Mouse (Mus musculus) CD8-positive naive resting alpha-beta T cell, adult 2 months (primary cell): ENCODE results near the gene Acer2.
"Not testable (repeated sequence)": the region's sequence is repeated elsewhere in the genome, so short reads cannot be mapped to it uniquely, and the experiment has no call there.

ENCODE experiments used
- DNase-seq, 2 experiments: peaks; one replicate each; pipeline ENCODE4 v3.0.0; 2022; ENCODE audit warnings: low read depth in 2 of 2, low spot score in 2 of 2

Gene Acer2

DNA sequence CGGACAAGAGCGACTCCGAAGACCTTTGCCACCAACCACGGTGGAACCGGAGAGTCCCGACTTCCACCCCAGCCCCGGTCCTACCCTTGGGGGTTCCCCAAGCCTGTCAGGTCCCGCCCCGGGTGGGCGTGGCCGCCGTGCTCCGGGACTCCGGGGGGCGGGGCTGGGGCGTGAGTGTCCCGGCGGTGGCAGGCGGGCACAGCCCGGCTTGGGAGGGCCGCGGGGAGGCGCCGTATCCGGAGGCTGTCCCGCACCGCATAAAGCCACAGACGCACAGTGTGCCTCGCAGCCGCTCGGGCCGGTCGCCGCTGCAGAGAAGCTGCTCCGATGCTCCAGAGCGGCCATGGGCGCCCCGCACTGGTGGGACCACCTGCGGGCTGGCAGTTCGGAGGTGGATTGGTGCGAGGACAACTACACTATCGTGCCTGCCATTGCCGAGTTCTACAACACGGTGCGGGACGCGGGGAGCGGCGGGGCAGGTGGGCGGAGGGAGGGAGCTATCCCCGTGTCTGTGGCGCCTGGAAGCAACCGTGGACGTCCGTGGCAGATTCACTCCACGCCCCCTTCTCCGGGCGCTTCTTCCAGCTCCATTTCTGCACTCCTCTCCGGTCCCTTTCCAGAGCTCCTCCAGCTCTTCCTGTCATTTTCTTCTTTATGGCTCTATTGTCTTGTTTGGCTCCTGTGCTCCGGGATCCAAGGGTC, at the start of gene Acer2:
Gene Acer2, plus strand, starts transcription at position 251 of the 702 bp plus-strand sequence.
- DNase-seq: peak; percentile 80 to 87

DNA sequence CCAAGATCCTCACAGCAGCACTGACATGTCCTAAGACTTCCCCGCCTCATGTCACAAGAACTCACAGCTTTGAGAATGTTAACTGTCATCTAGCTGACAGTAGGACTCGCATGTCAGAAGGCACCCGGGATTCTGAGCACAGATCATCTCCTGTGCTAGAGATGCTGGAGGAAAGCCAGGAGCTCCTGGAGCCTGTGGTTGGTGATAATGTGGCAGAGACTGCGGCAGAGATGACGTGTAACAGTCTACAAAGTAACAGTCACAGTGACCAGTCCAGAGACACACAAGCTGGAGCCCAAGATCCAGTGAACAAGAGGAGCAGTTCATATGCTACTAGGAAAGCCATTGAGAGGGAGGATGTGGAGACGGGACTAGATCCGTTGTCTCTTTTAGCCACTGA, 49.1 kb upstream of the Acer2 start:
- no peak for DNase-seq

DNA sequence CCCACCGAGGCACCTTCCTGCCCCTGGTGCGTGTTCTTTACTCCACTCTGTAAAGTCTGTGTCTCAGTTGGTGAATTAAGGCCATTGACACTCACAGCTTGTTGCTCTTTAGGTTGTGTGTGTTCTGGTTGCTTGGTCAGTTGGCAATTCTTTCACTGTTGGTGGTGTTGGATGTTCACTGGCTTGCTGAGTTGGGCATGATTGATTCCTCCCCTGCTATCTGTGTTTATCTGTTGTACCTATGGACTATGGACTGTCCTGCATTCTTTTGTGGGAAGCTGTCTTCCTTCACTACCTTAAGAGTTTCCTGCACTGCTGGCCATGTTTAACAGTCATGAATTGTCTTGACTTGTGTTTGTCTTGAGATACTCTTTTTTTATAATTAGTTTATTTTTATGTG, 42.3 kb upstream of the Acer2 start:
- DNase-seq: no peak

DNA sequence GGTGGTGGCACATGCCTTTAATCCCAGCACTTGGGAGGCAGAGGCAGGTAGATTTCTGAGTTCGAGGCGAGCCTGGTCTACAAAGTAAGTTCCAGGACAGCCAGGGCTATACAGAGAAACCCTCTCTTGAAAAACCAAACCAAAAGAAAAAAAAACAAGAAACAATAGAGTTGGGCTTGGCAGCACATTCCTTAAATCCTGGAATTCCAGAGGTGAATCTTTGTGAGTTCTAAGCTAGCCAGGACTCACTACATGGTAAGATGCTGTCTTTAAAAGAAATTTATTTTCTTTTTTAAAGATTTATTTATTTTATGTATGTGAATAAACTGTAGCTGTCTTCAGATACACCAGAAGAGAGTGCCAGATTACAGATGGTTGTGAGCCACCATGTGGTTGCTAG, 33.1 kb upstream of the Acer2 start:
- DNase-seq: not testable (repeated sequence)

DNA sequence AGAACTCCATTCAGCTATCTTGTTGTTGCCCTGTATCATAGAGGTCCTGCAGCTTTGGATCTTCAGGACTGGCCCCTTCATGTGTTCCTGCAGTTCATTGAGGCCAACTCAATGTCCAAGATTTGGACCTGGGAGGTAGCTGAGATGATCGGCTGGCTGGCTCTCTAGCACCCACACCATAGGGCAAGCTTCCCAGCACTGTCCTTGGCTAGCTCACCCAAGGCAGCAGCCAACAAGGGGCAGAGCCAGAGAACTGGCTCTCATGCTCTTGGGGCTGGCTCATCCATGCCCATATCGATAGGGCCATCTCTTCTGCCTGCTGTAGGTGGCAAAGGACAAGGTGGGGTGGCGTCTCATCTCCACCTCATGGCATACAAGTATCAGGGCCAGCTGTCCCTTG, 28.8 kb upstream of the Acer2 start:
- no peak for DNase-seq

DNA sequence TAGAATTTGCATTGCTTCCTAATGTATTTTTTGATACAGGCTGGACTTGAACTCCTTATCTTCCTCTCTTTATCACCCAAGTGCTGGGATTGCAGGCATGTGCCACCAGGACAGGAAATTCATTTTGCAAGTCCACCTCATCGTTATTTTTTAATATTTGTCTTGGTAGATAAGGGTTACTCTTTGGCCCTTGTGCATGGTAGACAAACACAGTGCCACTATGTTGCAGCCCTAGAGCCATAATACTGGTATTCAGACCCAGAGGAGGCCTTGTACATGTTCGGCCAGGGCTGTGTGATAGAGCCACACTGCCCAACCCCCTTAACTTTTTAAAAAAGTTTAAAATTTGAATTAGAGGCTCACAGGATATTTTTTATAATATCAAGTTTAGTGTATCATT, 26.9 kb upstream of the Acer2 start:
- DNase-seq: no peak

DNA sequence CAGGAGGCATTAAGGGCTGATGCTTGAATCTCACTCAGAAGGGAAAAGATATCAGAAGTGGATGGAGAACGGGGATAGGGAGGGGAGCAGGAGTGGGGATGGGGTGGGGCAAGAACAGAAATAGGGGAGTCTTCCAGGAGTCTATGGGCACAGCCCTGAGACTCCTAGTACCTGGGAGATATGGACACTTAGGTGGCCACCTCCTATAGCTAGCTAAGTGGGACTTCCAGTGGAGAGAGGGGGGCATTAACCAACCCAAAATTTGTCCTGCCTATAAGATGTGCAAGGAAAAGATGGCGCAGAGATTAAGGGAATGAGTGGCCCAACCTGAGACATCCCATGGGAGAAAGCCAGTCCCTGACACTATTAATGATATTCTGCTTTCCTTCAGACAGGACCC, 22.9 kb upstream of the Acer2 start:
- no peak for DNase-seq

DNA sequence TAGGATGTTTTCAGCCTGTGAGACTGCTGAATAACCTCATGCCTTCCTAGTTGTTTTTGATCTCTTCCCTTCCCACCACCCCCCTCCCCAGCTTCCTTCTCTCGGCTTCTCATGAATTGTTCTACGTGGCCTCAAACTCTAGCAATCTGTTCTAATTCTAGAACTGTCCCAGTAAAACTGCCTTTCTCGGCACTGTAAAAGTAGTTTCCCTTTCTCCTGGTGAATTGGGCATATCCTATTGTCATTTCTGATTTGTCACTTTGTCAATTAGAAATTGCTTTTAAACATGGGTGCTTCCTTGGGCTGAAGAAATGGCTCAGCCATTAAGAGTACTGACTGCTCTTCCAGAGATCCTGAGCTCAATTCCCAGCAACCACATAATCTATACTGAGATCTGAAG, 22.2 kb upstream of the Acer2 start:
- no peak for DNase-seq

DNA sequence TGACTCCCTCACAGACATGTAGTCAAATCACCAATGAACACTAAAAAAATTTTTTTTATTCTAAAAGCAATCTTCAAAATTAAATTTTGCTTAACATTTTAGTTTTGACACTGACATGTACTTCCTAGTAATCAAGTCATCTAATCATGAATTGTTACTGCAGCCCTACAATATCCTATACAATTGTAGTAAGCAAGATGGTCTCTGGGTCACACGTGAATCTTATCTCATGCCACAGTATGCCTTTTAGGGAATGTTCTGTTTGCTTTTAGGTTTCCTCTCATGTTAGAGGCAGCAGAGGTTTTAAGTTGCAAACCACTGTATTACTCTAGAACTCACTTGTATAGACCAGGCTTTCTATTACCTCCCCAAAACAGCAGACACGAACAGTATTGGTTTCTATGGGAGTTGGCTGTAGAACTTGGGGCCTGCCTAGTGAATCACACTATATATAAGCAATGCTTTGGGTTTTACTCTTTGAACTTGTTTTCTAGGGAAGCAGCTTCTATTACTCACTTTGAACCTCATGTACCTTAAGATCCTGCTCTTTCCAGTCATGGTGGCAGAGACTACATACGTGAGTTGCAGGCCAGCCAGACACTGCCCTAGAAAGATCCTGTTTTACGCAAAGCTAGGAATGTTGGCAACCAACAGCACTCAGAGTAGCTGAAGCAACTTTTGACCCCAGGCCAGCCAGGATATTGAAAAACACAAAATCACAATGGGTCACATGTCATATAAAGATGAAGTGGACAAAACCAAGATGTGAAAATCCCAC, 21.2 kb upstream of the Acer2 start:
- DNase-seq: no peak

DNA sequence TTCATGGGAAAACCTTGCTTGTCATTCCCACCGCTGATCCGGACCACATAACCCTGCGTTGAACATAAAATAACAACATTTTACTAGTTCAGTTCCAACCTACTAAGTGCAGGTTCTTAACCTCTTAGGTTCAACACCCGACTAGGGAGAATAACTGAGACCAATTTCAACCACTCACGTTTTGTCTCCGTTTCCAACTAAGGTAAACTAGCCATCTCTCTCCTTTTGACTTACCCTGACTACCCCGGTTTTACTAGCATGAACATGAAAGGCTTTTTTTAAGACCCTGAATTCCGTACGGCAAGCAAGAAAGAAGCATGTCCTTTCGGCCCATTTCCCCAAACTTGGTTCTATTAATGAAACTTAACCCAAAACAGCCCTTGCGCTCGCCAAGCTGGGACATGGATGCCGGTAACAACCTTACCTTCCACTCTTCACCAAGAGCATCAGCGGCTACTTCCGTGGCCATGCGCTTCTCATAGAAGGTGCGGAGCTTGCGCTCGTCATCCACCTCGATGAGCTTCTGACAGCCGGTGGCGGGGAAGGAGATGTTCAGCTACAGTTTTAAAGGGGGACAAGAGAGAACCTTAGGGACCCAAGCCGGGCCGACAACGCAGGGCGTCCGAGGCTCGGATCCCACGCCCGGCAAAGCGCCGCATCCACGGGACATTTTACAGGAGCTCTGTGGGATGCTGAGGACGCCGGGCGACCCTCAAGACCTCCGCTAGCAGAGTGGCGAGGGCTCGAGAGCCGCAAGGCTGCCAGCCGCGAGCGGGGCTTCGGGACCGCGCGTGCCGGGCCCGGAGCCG, 17.7 kb upstream of the Acer2 start:
- DNase-seq: no peak

DNA sequence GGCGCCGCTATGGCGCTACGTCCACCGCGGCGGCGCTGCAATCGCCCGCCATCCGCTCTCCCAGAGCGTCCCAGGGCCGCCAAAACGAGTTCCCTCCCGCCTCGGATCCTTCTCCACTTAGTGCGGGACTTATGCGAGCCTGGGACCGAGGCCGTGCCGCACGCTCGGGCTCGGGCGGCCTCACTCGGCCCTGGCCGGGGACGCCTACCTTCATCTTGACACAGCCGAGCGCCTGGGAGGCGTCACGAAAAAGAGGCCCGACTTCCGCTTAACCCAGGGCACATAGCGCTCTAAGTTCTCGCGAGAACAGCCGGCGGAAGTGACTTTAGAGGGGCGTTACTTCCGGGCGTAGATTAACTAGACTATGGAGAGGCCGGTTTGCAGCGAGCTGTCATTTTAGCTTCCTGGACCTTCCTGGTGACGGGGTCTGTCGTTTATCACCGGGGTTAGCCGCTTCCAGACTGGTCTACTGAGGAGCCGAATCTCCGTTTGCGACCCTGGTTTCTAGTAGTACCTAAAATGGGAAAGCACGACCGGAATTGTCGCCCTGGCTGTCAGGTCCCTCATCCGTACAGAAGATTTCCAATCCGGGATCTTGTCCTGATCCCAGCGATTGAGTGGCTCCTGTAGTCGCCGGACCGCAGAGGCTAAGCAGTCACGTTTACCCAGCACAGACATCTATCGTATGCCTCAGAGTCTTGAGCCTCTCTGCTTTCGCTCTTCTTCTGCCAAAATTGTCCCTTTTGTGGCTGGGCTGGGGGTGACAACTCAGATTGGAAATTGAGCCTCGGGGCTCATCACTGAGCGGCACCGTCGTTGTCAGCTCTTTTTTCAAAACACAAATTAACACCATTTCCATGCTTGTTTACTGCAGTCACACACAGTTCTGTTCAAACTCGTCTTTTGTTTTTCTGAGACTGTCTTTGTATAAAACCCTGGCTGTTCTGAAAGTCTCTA, 16.8 kb upstream of the Acer2 start, which contains the start of gene Rps6:
Gene Rps6, minus strand, starts transcription at position 300 of the 957 bp plus-strand sequence.
- DNase-seq: peak; percentile 94 to 96

DNA sequence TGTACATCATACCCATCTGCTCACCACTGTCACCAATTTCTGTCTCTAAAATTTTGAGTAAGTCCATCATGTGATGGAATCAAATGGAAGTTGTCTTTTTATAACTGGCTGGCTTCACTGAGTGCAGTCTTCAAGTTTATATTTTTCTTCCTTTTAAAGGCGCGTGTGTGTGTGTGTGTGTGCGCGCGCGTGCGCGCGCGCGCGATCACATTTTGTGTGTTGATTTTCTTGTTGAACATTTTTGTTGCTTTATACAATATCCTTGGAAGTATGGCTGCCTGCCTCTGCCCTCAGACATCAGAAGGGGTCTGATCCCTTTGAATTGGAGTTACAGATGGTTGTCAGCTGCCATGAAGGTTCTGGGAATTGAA, 16.1 kb upstream of the Acer2 start:
- DNase-seq: no peak

DNA sequence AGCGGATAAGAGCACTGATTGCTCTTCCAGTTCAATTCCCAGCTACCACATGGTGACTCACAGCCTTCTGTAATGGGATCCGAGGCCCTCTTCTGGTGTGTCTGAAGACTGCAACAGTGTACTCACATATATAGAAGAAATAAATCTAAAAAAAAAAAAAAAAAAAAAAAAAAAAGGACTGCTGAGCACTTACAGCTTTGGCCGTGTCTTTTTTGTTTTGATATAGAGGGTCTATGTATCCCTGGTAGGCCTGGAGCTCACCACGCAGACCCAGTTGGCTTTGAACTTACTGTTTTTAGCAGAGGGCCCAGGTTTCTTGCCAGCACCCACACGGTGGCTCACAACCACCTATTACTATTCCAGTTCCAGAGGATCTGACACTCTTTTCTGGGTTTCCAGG, 10.1 kb upstream of the Acer2 start:
- no peak for DNase-seq

DNA sequence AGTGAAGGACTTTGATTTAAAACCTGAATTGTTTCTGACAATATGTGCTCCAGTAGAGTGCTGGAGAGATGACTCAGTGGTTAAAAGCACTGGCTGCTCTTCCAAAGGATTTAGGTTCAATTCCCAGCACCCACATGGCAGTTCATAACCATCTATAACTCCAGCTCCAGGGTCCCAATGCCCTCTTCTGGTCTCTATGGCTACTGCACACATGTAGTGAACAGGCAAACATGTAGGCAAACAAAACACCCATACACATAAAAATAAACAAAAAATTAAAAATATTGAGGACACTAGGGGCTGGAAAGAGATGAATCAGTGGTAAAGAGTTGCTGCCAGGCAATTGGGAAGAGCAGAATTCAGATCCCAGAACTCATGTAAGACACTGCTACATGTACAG, 2.2 kb upstream of the Acer2 start:
- DNase-seq: no peak

DNA sequence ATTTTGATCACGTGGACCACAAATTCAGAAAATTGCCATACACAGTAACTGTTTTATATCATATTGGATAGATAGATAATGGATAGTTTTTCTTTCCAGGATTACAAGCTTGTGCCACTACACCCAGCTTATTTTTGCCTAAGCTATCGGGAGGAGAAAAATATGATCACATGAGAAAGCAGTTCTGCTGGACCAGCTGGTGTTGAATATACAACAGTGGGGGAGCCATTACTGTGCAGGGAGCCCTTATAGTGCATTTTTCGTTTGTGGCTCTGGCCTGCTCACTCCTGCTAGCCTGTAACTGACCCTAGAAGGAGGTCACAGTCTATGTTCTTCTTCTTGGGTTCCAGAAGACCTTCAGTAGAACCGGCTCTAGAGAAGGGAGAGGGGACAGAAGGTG, 1.1 kb upstream of the Acer2 start:
- no peak for DNase-seq

DNA sequence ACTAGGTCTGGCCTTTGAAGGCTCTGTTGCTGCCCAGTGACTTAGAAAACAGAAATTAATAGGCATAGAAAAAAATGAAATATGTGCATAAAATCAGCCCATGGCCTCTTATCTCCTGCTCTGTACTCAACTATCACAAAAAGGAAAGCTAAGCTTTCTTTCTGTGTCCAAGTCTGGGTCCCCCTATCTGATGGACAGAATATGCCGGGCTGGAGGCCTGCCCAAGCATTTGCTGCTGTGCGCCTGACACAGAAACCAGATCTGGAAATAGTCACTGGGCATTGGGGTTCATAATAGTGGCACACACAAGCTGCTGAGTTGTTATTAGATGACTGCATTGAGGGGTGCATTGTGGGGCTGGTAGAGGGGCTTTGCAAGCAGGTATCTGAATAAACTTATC, 5.3 kb downstream of the Acer2 start:
- no peak for DNase-seq

DNA sequence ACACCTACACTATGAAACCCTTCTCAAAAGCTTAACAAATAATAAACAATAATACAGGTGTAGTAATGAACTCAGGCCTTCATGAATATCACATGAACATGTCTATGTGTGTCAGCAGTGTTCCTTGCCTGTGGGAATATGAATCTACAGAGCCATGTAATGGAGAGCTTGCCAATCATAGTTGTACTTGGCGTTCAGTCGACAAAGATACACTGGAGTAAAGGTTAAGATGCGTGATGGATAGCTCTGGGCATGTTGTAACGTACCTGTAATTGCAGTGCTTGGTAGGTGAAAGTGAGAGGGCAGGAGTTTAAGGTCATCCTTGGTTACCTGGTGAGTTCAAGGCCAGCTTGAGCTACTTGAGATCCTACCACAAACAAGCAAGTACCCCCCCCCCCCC, 7.0 kb downstream of the Acer2 start:
- DNase-seq: no peak

DNA sequence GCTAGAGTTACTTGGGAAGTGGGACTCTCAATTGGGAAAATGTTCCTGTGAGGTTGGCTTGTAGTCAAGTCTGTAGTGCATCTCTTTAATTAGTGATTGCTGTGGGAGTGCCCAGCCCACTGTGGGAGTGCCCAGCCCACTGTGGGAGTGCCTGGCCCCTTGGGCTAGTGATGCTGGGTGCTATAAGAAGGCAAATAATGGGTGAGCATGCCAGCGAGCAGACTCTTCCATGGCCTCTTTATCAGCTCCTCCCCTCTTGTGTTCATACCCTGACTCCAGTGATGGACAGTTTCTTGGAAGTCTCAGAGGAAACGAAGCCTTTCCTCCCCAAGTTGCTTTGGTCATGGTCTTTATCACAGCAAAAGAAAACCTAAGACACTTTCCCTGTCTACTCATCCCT, 8.2 kb downstream of the Acer2 start:
- no peak for DNase-seq

DNA sequence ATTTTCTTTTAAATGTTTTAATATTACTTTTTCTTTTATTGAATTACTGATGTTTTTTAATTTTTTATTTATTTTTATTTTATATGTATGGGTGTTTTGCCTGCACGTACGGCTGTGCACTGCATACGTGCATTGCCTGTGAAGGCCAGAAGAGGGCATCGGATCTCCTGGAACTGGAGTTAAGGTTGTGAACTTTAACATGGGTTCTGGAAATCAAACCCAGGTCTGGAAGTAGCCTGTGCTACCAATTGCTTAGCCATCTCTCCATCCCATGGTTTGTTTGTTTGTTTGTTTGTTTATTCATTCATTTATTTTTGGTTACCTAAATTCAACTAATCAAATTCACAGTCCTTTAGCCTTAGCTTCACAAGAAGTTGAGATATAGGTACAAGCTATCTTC, 10.7 kb downstream of the Acer2 start:
- peak; percentile 40 to 62 for DNase-seq

DNA sequence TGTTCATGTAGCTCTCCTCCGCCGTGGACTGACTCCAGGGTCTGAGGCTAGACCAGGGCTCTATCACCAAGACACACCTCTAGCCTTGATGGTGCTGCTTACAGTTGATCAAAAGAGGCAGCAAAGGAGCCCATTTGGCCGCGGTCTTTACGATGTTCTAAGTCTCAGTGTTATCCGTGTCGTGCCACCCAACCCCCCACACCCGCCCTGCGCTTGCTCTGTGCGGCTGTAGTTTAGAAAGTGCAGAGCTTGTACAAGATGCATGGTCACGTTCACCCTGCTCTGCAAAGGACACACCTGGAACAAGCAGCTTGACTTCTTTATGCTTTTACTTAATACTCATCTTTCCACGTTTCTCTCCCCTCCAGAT, 11.6 kb downstream of the Acer2 start:
- DNase-seq: no peak
